Mouse (Mus musculus): ENCODE measurements around the gene Slc9a9.

The Slc9a9 gene

DNA sequence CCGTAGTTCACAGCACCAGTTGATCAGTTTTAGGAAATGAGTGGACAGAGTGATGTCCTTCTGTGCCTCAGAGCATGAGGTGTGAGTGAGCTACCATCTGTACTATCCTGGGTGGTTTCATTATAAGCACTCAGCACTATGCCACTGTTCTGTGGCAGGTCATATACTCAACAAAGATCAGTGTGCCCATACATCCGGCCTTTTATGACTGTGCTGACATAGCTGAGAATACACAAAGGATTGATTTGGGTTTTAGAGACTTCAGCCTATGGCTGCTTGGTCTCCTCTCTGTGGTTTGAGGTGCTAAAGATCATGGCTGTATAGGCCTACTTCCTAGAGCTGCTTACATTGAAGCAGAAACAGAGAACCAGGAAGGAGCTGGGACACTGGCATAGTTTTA, 12.6 kb downstream of the Slc9a9 start:
- DNase-seq (ENCODE audit: low read depth in 1 of 2, low spot score in 2 of 2) = no peak

DNA sequence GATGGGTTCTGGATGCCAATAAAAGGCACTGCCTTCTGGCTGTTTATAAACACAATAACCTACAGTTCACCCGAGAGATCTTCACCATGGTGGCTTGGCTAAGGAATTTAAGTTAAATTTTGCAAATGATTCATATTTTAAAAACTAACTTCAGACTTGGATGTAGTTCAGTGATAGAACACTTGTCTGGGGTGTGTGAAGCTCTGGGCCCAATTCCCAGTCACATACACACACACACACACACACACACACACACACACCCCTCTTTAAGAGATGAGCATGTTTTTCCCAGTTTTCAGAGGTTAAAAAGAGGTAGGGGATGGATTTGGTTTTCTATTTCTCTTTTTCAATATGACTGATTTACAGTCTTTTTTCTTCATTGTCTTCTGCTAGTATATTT, 15.9 kb downstream of the Slc9a9 start:
- DNase-seq (ENCODE audit: low read depth in 1 of 2, low spot score in 2 of 2) = no peak

DNA sequence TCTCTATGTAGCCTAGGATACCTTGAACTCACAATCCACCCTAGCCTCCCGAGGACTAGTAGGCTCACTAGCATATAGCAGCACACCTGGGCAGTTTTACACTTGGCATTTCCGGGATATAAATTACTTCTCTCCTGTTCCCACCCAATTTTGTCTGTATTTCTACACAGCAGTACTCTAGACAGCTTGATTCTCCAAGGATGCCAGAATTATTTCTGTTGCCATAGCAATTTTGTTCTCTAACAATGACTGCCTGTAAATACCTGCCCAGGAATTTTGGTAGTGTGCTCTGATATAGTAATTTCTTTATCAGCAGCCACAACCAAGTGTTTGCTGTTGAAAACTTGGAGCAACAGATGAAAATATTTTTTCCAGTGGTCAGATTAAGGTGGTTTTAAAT, 16.7 kb downstream of the Slc9a9 start:
- no peak for DNase-seq (ENCODE audit: low read depth in 1 of 2, low spot score in 2 of 2)

DNA sequence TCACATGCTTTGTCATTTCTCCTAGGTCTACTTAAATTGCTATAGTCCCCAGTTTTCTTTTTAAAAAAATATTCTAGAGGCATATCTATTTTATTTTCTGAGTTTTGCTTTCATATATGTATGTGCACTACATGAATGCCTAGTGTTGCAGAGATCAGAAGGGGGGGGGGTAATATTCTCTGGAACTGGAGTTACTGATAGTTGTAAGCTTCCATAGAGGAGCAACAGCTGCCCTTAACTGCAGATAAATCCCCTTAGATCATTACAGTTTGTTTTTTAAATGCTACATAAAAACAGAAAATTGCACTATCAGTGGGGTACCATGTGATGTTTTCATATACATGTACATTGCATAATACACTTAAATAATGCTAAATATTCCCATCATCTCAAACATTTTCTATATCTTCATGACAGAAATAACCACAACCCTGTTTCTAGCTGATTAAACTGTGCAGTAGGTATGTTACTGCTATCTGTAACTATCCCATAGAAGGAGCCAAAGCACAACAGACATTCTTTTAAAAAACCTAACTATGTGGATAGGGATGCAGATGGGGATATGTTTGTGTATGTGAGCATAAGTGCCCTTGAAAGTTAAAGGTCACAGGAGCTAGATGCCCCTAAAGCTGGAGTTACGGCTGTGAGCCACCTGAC, 17.6 kb downstream of the Slc9a9 start:
- no peak for DNase-seq (ENCODE audit: low read depth in 1 of 2, low spot score in 2 of 2)

DNA sequence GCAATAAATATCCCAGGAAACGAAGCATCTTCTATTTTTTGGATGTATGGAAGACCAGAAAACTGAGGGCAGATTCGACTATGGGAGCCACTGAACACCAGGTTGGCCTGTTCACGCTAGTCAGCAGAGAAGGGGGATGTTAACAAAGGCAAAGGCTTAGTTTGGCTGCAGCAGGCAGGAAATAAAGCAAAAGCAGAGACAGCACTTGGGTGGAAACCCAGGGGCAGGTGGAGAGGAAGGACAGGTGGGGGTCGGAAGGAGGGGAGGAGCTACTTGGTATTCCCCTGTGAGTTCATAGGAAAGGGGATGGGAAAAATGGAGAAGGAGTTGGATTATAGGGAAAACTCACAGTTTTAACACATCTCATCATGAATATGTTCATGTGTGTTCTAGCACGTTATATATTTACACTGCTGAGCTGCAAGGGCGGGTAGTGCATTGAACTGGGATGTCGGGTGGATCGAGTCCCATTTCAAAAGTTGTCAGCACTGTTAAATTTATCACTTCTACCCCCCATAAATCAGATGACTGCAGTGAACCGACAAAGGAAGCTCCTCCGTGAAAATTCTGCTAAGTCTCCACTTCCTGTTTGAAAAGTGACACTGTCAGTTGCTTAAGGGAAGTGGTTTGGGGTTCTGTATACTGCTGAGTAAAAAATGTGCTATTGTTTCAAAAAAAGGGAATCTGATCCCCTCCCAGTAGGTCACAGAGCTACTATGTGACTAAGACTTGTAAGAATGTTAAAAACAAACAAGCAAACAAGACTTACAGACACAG, 21.8 kb downstream of the Slc9a9 start:
- no peak for DNase-seq (ENCODE audit: low read depth in 1 of 2, low spot score in 2 of 2)

DNA sequence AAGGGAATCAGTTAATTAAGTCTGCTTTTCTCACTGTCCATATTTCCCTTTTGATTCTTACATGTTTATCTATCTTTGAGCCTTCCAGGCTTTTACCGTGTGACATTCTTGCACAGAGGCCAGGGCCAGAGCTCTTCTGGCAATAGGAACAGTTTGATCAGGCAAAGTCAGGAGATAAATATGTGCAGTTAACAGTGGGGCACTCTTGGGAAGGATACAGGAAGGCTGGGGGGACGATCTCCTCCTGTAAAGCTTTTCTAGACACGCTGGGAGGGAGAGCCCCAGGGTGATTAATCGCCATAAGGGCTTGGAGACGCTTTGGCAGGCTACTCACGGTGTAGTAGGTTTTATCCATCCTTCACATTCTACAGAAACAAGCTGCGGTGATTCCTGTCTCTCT, 22.4 kb downstream of the Slc9a9 start:
- DNase-seq (ENCODE audit: low read depth in 1 of 2, low spot score in 2 of 2) = no peak

DNA sequence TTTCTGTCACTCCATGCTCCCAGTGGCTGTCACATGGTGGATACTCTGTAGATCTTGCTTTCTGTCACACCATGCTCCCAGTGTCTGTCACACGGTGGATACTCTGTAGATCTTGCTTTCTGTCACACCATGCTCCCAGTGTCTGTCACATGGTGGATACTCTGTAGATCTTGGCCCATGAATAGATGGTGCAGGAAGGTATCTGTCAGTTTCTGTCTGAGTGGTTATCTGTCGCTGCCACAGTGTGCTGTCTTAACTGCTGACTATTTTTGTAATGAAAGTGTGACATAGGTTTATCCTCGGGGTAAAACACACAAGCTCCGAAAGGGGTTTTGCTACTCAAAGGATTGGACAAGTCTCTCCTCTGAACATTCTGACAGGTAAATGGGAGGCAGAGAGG, 24.5 kb downstream of the Slc9a9 start:
- DNase-seq (ENCODE audit: low read depth in 1 of 2, low spot score in 2 of 2) = no peak

DNA sequence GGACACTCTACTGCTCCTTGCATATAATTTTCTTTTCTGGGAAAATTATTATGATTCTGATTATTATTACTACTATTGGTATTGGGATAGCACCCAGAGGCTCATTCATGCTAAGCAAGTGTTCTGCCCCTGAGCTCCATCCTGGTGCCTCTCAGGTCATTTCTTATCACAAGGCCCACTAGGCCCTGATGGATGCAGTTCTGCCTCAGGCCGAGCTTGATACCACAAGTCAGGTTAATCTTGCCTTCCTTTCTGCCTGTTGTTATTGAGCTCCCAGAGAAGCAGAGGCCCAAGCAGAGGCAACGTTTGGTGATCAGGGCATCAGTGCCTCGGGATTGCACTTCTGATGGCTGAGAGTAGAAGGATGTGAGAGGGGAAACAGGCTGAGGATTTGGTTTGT, 25.3 kb downstream of the Slc9a9 start:
- DNase-seq (ENCODE audit: low read depth in 1 of 2, low spot score in 2 of 2) = no peak

DNA sequence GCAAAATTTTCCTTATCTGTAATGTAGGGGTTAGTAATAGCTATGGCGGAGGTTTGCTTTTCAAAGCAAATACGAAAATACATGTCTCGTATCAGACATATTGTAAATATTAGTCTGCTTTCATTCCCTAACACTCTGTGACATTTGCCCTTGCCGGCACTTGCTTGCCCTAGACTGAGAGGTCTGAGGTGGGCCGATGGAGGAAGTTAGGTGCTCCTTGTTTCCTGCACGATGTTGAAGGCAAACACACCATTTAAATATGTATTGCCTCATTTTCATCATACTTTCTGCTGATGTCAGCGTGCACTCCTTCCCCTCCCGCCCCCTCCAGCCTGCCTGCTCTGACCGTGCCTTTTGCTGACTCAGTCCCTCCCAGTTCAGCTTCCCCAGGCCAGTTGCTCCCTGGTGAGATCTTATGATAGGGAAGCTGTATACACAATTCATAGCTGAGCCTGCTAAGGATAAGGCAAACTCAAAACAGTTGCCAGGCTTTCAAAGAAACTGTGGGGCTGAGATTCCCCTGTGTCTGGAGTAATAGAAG, 26.9 kb downstream of the Slc9a9 start:
- peak; percentile 13 to 53 for DNase-seq (ENCODE audit: low read depth in 1 of 2, low spot score in 2 of 2)

DNA sequence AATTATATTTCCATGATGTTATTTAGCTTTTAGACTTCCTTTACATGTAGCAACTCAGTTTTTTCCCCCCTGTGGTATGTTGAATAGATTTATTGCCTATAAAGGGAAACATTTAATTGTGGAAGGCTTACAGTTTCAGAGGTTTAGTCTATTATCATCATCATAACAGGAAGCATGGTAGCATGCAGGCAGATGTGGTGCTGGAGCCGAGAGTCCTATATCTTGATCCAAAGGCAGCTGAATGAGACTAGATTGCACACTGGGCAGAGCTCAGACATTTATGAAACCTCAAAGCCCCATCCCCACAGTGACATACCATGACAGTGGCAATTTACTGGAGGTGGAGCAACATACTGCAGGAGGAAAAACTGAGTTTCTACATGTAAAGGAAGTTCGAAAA, 28.5 kb downstream of the Slc9a9 start:
- no peak for DNase-seq (ENCODE audit: low read depth in 1 of 2, low spot score in 2 of 2)

DNA sequence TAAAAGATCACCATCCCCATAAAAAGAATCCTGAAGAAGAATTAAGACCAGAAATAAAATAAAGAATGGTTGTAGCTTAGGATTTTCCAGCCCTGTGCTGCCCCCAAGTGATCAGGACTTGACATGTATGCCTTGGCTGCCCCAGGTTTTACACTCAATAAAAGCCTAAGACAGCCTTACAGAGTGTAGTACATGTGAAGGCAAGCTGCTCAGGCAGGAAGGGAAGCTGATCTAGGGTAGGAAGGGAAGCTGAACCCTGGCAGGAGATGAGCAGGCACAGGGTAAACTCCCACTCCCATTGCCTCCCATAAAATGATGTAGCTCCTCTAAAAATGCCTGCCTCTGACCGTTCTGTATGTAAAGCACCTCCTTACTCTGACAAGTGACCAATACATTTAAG, 30.8 kb downstream of the Slc9a9 start:
- no peak for DNase-seq (ENCODE audit: low read depth in 1 of 2, low spot score in 2 of 2)

DNA sequence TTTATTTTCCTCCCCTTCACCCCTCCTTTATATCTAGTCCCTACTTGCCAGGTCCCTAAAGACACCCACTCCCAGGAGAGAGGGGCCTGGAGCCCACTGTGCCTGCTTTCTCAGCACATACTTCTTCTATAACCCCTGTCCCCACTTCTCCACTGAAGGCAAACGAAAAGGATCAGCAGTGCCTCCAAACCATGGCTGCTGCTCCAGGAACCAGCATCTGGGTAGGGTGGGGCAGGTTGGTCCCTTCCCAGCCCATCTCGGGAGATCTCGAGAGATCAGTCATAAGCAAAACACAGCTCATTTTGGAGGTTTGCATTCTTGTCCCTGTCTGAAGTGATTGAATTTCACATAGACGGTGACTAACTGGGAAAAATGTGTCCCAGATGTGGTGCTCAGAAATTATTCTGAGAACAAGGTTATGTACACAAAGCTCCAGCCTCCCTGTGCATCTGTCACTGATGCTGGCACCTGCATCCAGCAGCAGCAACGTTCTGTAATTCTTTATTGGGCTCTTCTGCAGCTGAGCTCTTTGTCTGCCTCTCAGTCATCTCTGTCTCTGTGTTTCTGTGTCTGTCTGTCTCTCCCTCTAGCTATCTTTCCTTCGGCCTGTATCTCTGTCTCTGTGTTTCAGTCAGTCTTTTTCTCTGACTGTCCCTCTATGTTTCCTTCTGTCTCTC, 31.6 kb downstream of the Slc9a9 start:
- DNase-seq (ENCODE audit: low read depth in 1 of 2, low spot score in 2 of 2) = no peak

DNA sequence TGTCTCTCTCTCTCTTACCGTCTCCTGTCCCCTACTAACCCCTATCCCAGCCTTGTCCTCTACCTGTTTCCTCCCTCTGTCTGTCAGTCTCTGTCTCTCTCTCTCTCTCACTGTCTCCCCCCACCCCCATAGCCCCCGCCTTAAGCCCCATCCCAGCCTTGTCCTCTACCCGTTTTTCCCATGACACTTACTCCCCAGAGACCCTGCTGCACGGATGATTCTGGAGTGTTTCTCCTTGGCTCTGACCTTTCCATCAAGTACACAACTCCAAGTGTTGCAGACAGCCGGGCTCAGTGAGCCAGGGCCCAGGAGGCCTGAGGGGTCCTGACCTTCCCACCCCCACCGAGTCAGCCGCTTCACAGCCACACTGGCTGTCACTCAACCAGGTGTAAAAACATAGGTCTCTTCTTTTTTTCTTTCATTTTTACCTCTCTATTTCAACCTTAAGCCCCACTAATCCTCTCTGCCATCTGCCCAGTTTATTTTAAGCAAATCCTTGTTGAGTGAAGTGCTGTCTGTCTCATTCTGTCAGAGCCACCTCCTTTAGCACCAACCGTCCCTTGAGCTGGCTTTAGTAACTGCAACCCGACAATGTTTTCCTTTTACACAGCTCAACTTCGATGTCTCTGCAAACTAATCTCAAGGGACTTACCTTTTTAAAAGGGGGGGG, 32.4 kb downstream of the Slc9a9 start:
- no peak for DNase-seq (ENCODE audit: low read depth in 1 of 2, low spot score in 2 of 2)

DNA sequence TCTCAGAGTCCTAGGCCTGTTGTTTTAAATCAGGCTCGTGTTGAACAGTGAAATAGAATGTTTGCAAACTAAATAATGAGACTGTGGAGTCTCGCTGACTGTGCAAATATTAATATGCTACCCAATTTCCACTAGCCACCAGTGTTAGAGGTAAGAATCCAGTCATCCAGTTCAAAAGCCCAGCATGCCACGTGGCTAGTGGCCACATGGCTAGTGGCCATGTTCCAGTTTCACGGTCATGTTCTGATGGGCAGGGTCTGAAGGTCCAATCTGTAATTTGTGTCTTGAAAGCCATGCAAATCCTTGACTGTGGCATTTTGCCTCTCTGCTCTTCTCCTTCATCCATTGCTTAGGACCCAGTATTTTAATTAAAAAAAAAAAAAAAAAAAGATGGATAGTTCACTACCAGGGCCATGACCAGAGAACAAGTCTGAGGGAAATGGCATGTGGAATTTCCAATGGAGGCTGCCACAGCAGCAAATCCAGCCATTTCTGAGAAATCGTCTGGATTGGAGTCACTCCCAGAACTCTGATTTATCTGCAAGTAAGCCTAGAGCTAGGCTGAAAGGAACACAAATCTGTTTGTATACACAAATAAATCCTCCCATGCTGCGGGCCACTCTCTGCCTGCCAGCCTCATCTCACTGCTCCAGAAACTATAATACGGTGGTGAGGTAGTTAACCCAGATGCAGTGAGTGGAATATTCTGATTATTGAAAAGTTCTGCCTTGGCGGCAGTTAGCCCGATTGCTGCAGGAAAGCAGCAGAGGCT, 35.5 kb downstream of the Slc9a9 start:
- DNase-seq (ENCODE audit: low read depth in 1 of 2, low spot score in 2 of 2) = no peak

DNA sequence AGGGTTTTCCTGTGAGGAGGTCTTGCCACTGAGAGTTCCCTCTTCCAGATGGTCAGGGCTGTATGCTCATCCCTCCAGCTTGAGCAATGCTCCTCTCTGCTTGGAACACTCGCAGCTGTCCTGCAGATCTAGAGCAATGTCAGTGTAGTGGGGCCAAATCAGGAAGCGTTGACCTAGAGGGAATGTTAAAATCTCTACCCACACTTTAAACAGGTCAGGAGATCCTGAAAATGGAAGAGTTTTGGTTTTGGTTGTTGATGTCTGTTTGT, 36.0 kb downstream of the Slc9a9 start:
- no peak for DNase-seq (ENCODE audit: low read depth in 1 of 2, low spot score in 2 of 2)

DNA sequence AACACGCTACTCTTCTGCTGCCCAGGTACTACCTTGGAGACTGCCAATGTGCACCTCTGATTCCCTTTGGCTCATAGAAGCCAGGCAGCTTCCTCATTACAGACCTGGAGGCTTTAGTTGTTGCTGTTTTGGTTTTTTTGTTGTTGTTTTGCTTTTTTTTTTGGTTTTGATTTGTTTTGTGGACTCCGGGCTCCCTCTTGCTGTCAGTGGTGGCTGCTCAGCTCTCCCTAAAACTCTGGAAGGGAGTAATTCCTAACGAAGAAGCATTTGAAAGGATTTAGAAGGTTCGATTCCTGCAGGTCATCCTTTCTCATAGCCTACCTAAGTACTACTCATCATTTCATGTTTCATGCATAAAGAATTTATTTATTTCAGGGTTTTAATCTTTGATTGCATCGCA, 42.4 kb downstream of the Slc9a9 start:
- no peak for DNase-seq (ENCODE audit: low read depth in 1 of 2, low spot score in 2 of 2)

DNA sequence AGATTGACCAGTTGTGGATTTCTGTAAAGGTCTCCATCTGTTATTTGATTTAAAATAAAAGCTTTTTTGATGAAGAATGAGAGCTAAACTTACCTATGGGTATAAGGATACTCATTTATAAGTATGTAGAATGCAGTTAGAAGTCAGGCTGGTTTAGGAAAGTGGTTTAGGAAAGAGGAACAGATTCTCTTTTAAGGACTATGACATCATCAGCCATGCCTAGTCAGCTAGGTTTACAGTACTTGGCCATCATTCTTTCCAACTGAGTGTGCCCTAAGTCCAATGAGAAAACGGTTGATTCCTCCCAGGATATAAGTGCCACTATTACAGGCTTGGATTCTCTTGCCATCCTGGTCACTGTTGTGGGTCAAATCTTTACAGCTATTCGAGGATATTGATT, 47.0 kb downstream of the Slc9a9 start:
- DNase-seq (ENCODE audit: low read depth in 1 of 2, low spot score in 2 of 2) = no peak

DNA sequence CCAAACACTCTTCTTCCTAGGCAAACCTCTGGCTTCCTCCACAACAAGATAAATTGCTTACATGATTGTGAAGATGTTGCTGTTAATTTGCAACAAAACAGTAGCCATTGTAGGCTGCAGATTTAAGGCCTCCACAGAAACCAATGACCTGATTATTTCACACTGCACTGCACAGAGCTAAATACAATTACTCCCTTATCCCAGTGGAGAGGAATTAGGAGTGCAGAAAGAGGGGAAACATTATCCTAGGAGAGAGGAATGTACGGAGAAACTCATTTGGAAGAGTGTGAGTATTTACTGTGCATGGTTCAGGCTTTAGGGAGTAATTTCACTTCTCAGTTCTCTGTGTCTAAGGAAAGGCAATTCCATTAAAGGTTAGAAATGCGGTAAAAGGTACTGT, 53.9 kb downstream of the Slc9a9 start:
- no peak for DNase-seq (ENCODE audit: low read depth in 1 of 2, low spot score in 2 of 2)

DNA sequence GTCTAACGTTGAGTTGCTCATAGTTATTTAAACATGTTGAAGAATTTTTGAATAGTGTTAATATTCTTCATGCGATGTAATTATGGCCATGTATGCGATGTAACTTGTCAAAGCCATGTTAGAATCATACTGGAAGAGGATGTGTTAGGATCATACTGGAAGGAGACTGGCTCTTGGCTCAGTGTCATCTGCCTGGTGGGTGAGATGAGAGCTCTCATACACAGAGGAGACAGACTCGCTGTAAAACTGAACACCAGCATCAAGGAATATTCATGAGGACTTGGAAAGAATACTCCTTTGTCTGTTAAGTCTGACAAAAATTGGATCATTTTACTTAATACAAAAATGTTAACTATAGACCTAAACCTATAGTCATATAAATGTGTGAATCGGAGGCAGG, 55.4 kb downstream of the Slc9a9 start:
- DNase-seq (ENCODE audit: low read depth in 1 of 2, low spot score in 2 of 2) = no peak

DNA sequence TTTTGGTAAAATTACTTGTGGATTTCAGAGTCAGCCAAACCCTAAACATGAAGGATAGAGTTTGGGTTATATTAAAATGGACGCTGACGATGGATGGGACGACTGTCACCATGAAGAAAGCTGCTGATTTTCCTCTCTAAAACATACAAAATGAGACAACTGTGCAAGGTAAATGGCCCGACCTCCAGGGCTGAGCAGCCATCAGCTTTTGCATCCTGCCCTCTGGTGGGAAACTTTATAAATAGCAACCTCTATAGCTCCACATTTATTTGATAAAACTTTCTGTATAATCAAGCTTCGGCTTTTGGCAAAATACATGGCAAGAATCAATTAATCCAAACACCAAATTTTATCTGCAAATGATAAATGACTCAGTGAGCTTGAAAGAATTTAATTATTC, 57.7 kb downstream of the Slc9a9 start:
- no peak for DNase-seq (ENCODE audit: low read depth in 1 of 2, low spot score in 2 of 2)

DNA sequence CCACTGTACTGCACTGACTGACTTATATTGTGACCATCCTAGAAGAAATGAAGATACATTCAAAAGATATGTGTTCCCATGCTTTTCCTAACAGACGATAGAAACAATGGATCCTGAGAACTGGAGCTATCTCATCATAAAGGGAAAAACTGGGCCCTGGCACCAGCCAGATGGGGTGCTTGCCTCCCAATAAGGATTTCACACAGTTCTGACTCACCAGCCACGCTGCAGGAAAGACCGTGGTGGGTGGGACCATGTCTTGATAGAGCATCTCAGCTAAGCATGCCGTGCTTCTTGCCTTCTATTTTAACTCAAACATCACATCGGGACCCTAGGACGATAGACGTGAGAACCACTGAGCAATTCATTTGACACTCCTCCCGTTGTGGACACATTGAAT, 60.7 kb downstream of the Slc9a9 start:
- DNase-seq (ENCODE audit: low read depth in 1 of 2, low spot score in 2 of 2) = no peak
